In genomic region chr4:41274377-41274979, GRCm38 (mm10) we compare ENCODE assay signal across 8 mouse cellular contexts. TPM values are rescaled to one million over a fixed set of nuclear protein-coding genes. Genes with fewer than 3 reads are reported as not detected.
A peak's percentile ranks its signal among the peaks of the same experiment; 100 is the strongest.
DNase-seq lines count a peak whose midpoint lies in the region; ATAC-seq and TF ChIP-seq lines count a peak whose summit lies in the region.

No protein-coding gene starts in this region.

- peak; percentile 8 to 16 for DNase-seq in adrenal gland, postnatal 36 days
- no peak for DNase-seq in adrenal gland, postnatal 10 days
- DNase-seq in thymus, adult 2 months: no peak
- no peak for DNase-seq in thymus, postnatal 0 days (ENCODE audit: low spot score)
- DNase-seq in hindbrain, embryonic 10.5 days (ENCODE audit: low spot score): no peak
- no peak for DNase-seq in thymus, postnatal 14 days
- DNase-seq in c-Kit-positive CD71-positive TER-119-positive erythroid progenitor cells, embryonic 14.5 days (ENCODE audit: low spot score): no peak

- H3K9me3 ChIP-seq in hindbrain, embryonic 10.5 days: no peaks in the 10 kb centered on the region

- ATAC-seq in megakaryocyte, adult 5-6 weeks (ENCODE audit: poor library complexity, severe bottlenecking): peak; percentile 43

- no peaks in the 10 kb centered on the region for H3K27me3 ChIP-seq in thymus, adult 2 months (ENCODE audit: control insufficient read depth, insufficient read depth, low read length)
- H3K27me3 ChIP-seq in hindbrain, embryonic 10.5 days (ENCODE audit: insufficient read depth, poor library complexity, severe bottlenecking): no peaks in the 10 kb centered on the region

- H3K4me1 ChIP-seq in thymus, adult 2 months (replicated peaks; ENCODE audit: control insufficient read depth, insufficient read depth, low read length): peaks cover 14% of the 10 kb centered on the region
- peaks cover 27% of the 10 kb centered on the region for H3K4me1 ChIP-seq in hindbrain, embryonic 10.5 days (replicated peaks)

- peaks cover 5% of the 10 kb centered on the region for H3K36me3 ChIP-seq in thymus, adult 2 months (ENCODE audit: control insufficient read depth, insufficient read depth, low read length)
- peaks cover 28% of the 10 kb centered on the region for H3K36me3 ChIP-seq in hindbrain, embryonic 10.5 days

- WGBS in thymus, adult 2 months: 2% methylated on average over 18 of the region's 18 CpGs
- 2% methylated on average over 18 of the region's 18 CpGs for WGBS in hindbrain, embryonic 10.5 days

- TF ChIP-seq POLR2A in thymus, adult 2 months (IDR thresholded peaks at IDR 0.05; ENCODE audit: control insufficient read depth, extremely low read depth, insufficient read depth, low read length, poor library complexity): no peak

- H3K27ac ChIP-seq in thymus, adult 2 months (ENCODE audit: control insufficient read depth, insufficient read depth, low read length): peak overlapping the region; percentile 86
- H3K27ac ChIP-seq in hindbrain, embryonic 10.5 days: peak overlapping the region; percentile 97

- peak overlapping the region; percentile 91 for H3K4me3 ChIP-seq in thymus, adult 2 months (ENCODE audit: control insufficient read depth, insufficient read depth, low read length)
- H3K4me3 ChIP-seq in hindbrain, embryonic 10.5 days: peak overlapping the region; percentile 84

- TF ChIP-seq CTCF in thymus, adult 2 months (IDR thresholded peaks at IDR 0.05; ENCODE audit: borderline replicate concordance, control insufficient read depth, extremely low read depth, insufficient read depth, low read length, poor library complexity): no peak

RNA-seq across cellular contexts. Expression of gene Ubap2, which starts 0.5 kb away (rescaled TPM):
- total RNA-seq in adrenal gland, postnatal 36 days (2021): 10 to 100 TPM; 32.8 to 43.9 TPM
- 10 to 100 TPM; 39.0 to 46.7 TPM for total RNA-seq in adrenal gland, postnatal 10 days (2021)
- polyA plus RNA-seq in thymus, adult 2 months (2012; rRNA removed): 183 and 221 TPM in 2 replicates
- 32.1 and 37.7 TPM in 2 replicates for polyA plus RNA-seq in thymus, postnatal 0 days (2015; fragmentation: Nextera tagmentation; extraction: Ambion mirVana)
- 85.8 and 89.3 TPM in 2 replicates for polyA plus RNA-seq in hindbrain, embryonic 10.5 days (2016; fragmentation: Nextera tagmentation; extraction: Ambion mirVana)
- 26.1 and 35.6 TPM in 2 replicates for total RNA-seq in megakaryocyte, adult 5-6 weeks (2015)
- total RNA-seq in megakaryocyte, adult 5-6 weeks (2017): 11.3 and 12.3 TPM in 2 replicates

RNA-seq across cellular contexts. Expression of gene Dcaf12, which starts 40.2 kb away (rescaled TPM):
- 10 to 100 TPM; 53.3 to 60.1 TPM for total RNA-seq in adrenal gland, postnatal 36 days (2021)
- 10 to 100 TPM; 47.2 to 51.8 TPM for total RNA-seq in adrenal gland, postnatal 10 days (2021)
- 37.7 and 42.9 TPM in 2 replicates for polyA plus RNA-seq in thymus, adult 2 months (2012; rRNA removed)
- polyA plus RNA-seq in thymus, postnatal 0 days (2015; fragmentation: Nextera tagmentation; extraction: Ambion mirVana): 53.3 and 54.4 TPM in 2 replicates
- 57.8 and 64.0 TPM in 2 replicates for polyA plus RNA-seq in hindbrain, embryonic 10.5 days (2016; fragmentation: Nextera tagmentation; extraction: Ambion mirVana)
- total RNA-seq in megakaryocyte, adult 5-6 weeks (2015): 50.4 and 52.9 TPM in 2 replicates
- total RNA-seq in megakaryocyte, adult 5-6 weeks (2017): 46.9 and 51.0 TPM in 2 replicates

Comparison
In these comparisons a context has a peak if more than half of its experiments do, and no peak if none do; other contexts are left out.
1. DNase-seq: peak in adrenal gland, postnatal 36 days (2 of 2); none in adrenal gland, postnatal 10 days (single experiment), thymus, adult 2 months (single experiment), thymus, postnatal 0 days (single experiment), hindbrain, embryonic 10.5 days (single experiment), thymus, postnatal 14 days (single experiment) and c-Kit-positive CD71-positive TER-119-positive erythroid progenitor cells, embryonic 14.5 days (single experiment).